Mouse (Mus musculus) kidney, adult 2 months (tissue): ENCODE data around the gene Iars.

Experiments
- CTCF ChIP-seq: fragments of 200-500 bp; conservative IDR thresholded peaks from 2 replicates; pipeline ENCODE4 v1.5.1; 2011; ENCODE audit warnings: low read depth, mild to moderate bottlenecking, control low read depth, low read length, moderate library complexity, mixed read lengths; ENCODE audit not compliant: insufficient read depth, insufficient read length
- POLR2A ChIP-seq: fragments of 200-500 bp; IDR thresholded peaks from one replicate; pipeline ENCODE4 v1.6.1; 2011; ENCODE audit warnings: low read depth, low read length, control low read depth

DNA sequence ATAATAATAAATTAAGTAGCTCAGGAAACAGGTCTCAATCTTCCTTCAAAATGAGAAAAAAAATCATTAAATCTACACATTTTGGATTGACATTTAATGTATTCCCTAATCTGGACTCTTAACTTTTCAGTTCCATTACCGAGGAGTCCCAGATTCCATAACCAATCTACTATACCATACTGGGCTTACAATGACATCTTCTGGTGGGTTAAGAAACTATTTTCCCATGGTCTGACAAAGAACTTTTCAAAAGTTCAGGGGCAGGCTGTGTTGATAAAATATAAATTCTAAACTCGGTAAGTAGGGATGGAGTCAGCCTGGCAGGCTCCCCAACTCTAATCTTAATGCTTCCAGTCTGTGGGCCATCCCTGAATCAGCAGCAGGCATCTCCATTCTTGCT lies 30.8 kb upstream of the Iars start:
- no peak for TF ChIP-seq CTCF
- no peak for TF ChIP-seq POLR2A
